Comparison of ENCODE assay signal across 18 mouse cellular contexts in genomic region chr6:27982021-27982420, GRCm38 (mm10).
A peak's percentile ranks its signal among the peaks of the same experiment; 100 is the strongest.
DNase-seq lines count a peak whose midpoint lies in the region; ATAC-seq and TF ChIP-seq lines count a peak whose summit lies in the region.
"Had no signal": no experiment of that assay in that cellular context is flagged by ENCODE, and none has a peak within 500 bp of the region (broad histone marks: within the 10 kb centered on the region; RNA-seq: fewer than 3 reads in every experiment).

No protein-coding gene starts in this region.

- no peak for TF ChIP-seq POLR2A in kidney, adult 2 months (IDR thresholded peaks at IDR 0.05; ENCODE audit: low read depth, low read length)

- no peak overlapping the region for H3K27ac ChIP-seq in kidney, adult 2 months (ENCODE audit: insufficient read depth, low read depth, low read length)
- no peak overlapping the region for H3K27ac ChIP-seq in limb, embryonic 11.5 days (replicated peaks; ENCODE audit: low read depth, low read length)
- H3K27ac ChIP-seq: limb, embryonic 15.5 days; macrophage; midbrain, embryonic 13.5 days had no signal

- no peaks in the 10 kb centered on the region for H3K9me3 ChIP-seq in limb, embryonic 11.5 days (ENCODE audit: control insufficient read depth, low read length)
- H3K9me3 ChIP-seq: limb, embryonic 15.5 days; midbrain, embryonic 13.5 days had no signal

- no peaks in the 10 kb centered on the region for H3K36me3 ChIP-seq in kidney, adult 2 months (ENCODE audit: control insufficient read depth, insufficient read depth, low read length)
- H3K36me3 ChIP-seq in limb, embryonic 11.5 days (ENCODE audit: control insufficient read depth, insufficient read depth, low read length), result no peaks in the 10 kb centered on the region
- H3K36me3 ChIP-seq: limb, embryonic 15.5 days; midbrain, embryonic 13.5 days had no signal

- no peak overlapping the region for H3K4me3 ChIP-seq in kidney, adult 2 months (ENCODE audit: insufficient read depth, low read depth, low read length)
- H3K4me3 ChIP-seq in limb, embryonic 11.5 days (ENCODE audit: low read depth, low read length), result no peak overlapping the region
- H3K4me3 ChIP-seq: limb, embryonic 15.5 days; midbrain, embryonic 13.5 days; myocyte had no signal

- H3K4me2 ChIP-seq in limb, embryonic 11.5 days (ENCODE audit: low read depth, severe bottlenecking), result no peak overlapping the region
- H3K4me2 ChIP-seq: limb, embryonic 15.5 days; midbrain, embryonic 13.5 days had no signal

- ATAC-seq in limb, embryonic 11.5 days (ENCODE audit: insufficient number of reproducible peaks, low FRiP score, low TSS enrichment, low read depth), result no peak
- ATAC-seq: midbrain, embryonic 13.5 days had no signal

- no peak for TF ChIP-seq CTCF in kidney, adult 2 months (conservative IDR thresholded peaks at IDR 0.05; ENCODE audit: insufficient read depth, insufficient read length, low read depth, low read length)

- H3K4me1 ChIP-seq in kidney, adult 2 months (ENCODE audit: control insufficient read depth, insufficient read depth, low read length), result no peaks in the 10 kb centered on the region
- H3K4me1 ChIP-seq in limb, embryonic 11.5 days (ENCODE audit: control insufficient read depth, insufficient read depth, low read length), result no peaks in the 10 kb centered on the region
- H3K4me1 ChIP-seq: limb, embryonic 15.5 days; midbrain, embryonic 13.5 days had no signal

- 15% methylated on average over 1 of the region's 1 CpGs for WGBS in kidney, adult 2 months
- WGBS in limb, embryonic 11.5 days, result 39% methylated on average over 1 of the region's 1 CpGs

- no peak overlapping the region for H3K9ac ChIP-seq in limb, embryonic 11.5 days (ENCODE audit: low read length)
- H3K9ac ChIP-seq: limb, embryonic 15.5 days; midbrain, embryonic 13.5 days had no signal

- no peaks in the 10 kb centered on the region for H3K27me3 ChIP-seq in kidney, adult 2 months (replicated peaks; ENCODE audit: control insufficient read depth, insufficient read depth, low read length)
- H3K27me3 ChIP-seq in limb, embryonic 11.5 days (ENCODE audit: control insufficient read depth, insufficient read depth, low read length), result no peaks in the 10 kb centered on the region
- H3K27me3 ChIP-seq: limb, embryonic 15.5 days; midbrain, embryonic 13.5 days had no signal

- DNase-seq in embryo, embryonic 10 days (ENCODE audit: low spot score), result peak; percentile 24
- no peak for DNase-seq in embryo, embryonic 9.5 days (ENCODE audit: extremely low spot score)
- peak; percentile 51 to 63 for DNase-seq in kidney, postnatal 4 days
- no peak for DNase-seq in kidney, adult 2 months
- peak; percentile 50 for DNase-seq in embryo, embryonic 10.5 days (ENCODE audit: low spot score)
- peak; percentile 59 for DNase-seq in limb, embryonic 11.5 days (ENCODE audit: low spot score)
- DNase-seq in cerebellum, adult 8-10 months, result no peak
- DNase-seq in spleen, postnatal 10 days (ENCODE audit: low spot score in 2 of 2), result no peak
- DNase-seq: cerebellum, postnatal 25 days; gastrocnemius, postnatal 10 days; layer of hippocampus, postnatal 36 days; lung, adult 18-20 months; right cerebral cortex, adult 18-20 months; thymus, postnatal 4 days had no signal

Comparison
In these comparisons a context has a peak if more than half of its experiments do, and no peak if none do; other contexts are left out.
1. DNase-seq: peak in embryo, embryonic 10 days (single experiment), kidney, postnatal 4 days (2 of 2), embryo, embryonic 10.5 days (single experiment) and limb, embryonic 11.5 days (single experiment); none in embryo, embryonic 9.5 days (single experiment), kidney, adult 2 months (single experiment), cerebellum, adult 8-10 months (single experiment) and spleen, postnatal 10 days (0 of 2).